Mouse (Mus musculus): ENCODE results near the gene Capns1.

- TF ChIP-seq CTCF (IDR thresholded peaks at IDR 0.05; ENCODE audit: low read depth, low read length) (no peak), POLR2A (IDR thresholded peaks at IDR 0.05; ENCODE audit: insufficient read depth, low read length) (peak; percentile 41)
Measured at GRCm38 (mm10) chr7:30194884-30195283, 3.7 kb downstream of the Capns1 start.
